Mouse (Mus musculus): ENCODE measurements around the gene Nat8. TPM values are rescaled to one million over a fixed set of nuclear protein-coding genes. Genes with fewer than 3 reads are reported as not detected.

Gene Nat8
- polyA plus RNA-seq, 1 experiment from 2014 or later: not detected

DNA sequence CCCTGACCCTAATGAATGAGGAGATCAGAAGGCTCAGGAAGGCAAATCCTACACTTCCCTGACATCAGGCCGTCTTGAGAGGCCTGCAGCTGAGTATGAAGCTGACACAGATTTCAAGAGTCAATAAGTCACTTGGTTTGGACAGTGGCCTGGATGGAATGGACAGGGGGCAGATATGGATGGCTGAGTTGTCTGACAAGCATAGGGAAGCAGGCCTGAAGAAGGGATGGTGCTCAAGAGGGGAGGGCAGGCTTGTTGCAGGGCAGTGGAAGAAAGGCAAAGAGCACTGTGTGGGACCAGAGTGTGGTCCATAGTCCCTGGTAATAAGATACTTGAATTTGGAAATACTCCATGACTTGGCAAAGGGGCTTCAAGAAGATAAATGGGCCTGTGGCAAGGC lies 2.4 kb downstream of the Nat8 start:
- WGBS: 50% methylated on average over 1 of the region's 1 CpGs
- Histone ChIP-seq H3K9ac (ENCODE audit: low read length) (no peak overlapping the region), H3K4me2 (replicated peaks; ENCODE audit: low read depth) (no peak overlapping the region), H3K27me3 (ENCODE audit: control insufficient read depth, insufficient read depth, low read length) (no peaks in the 10 kb centered on the region), H3K4me3 (ENCODE audit: low read depth, low read length) (no peak overlapping the region), H3K27ac (replicated peaks) (no peak overlapping the region), H3K9me3 (ENCODE audit: control insufficient read depth, low read length) (no peaks in the 10 kb centered on the region), H3K4me1 (replicated peaks; ENCODE audit: control insufficient read depth, insufficient read depth) (no peaks in the 10 kb centered on the region), H3K36me3 (ENCODE audit: control insufficient read depth, insufficient read depth, low read length) (no peaks in the 10 kb centered on the region)
- no peak for TF ChIP-seq EP300 (optimal IDR thresholded peaks at IDR 0.05)
- TF ChIP-seq CTCF (IDR thresholded peaks at IDR 0.05; ENCODE audit: low read depth): no peak
- ATAC-seq (ENCODE audit: low FRiP score, low TSS enrichment) (no peak), DNase-seq (ENCODE audit: low spot score) (no peak)

GRCm38 (mm10) chr6:85825886-85826285 lies 6.0 kb downstream of the Nat8 start:
- H3K9ac ChIP-seq (ENCODE audit: low read length): no peak overlapping the region
- no peak for ATAC-seq (ENCODE audit: low FRiP score, low TSS enrichment)

DNA sequence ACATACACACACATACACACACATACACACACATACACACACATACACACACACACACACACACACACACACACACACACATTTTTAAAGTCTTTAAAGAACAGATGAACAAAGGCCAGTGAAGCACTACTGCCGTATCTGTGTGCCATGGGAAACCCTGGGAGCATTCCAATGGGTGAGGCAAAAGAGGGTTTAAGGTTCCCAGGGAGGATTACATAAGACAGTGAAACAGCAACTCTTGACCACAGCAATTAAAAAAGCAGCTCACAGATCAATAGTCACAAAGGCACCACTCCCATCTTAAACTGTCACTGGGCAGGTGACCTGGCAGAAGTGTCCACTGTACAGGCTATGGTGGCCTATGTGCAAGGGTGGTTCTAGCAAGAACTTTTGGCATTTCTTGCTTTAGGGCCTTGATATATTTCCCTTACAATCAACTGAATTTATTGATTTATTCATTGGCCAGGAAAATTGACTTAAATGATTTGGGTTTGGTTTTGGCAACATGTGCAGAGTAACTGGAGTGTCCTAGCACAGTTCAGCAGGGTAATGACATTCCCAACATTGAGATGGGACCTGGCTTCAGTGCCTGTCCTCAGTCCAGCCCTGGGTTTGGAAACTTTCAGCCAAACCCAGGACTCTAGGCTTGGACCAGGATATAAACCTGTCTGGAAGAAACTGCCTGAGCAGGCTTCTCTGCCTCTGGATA lies 8.3 kb downstream of the Nat8 start:
- no peaks in the 10 kb centered on the region for H3K9me3 ChIP-seq (ENCODE audit: control insufficient read depth, low read length)
- no peak for ATAC-seq (ENCODE audit: low FRiP score, low TSS enrichment)
- DNase-seq (ENCODE audit: low spot score): no peak
- no peaks in the 10 kb centered on the region for H3K4me1 ChIP-seq (replicated peaks; ENCODE audit: control insufficient read depth, insufficient read depth)
- no peaks in the 10 kb centered on the region for H3K36me3 ChIP-seq (ENCODE audit: control insufficient read depth, insufficient read depth, low read length)
- TF ChIP-seq CTCF (IDR thresholded peaks at IDR 0.05; ENCODE audit: low read depth) (no peak), EP300 (optimal IDR thresholded peaks at IDR 0.05) (no peak)
- no peak overlapping the region for H3K9ac ChIP-seq (ENCODE audit: low read length)
- no peaks in the 10 kb centered on the region for H3K27me3 ChIP-seq (ENCODE audit: control insufficient read depth, insufficient read depth, low read length)
- no peak overlapping the region for H3K27ac ChIP-seq (replicated peaks)
- WGBS: 60% methylated on average over 1 of the region's 1 CpGs
- H3K4me2 ChIP-seq (replicated peaks; ENCODE audit: low read depth): no peak overlapping the region
- no peak overlapping the region for H3K4me3 ChIP-seq (ENCODE audit: low read depth, low read length)

More at GRCm38 (mm10) chr6:85825886-85826285, 6.0 kb downstream of the Nat8 start:
- Histone ChIP-seq H3K4me1 (replicated peaks; ENCODE audit: control insufficient read depth, insufficient read depth) (no peaks in the 10 kb centered on the region), H3K36me3 (ENCODE audit: control insufficient read depth, insufficient read depth, low read length) (no peaks in the 10 kb centered on the region), H3K4me3 (ENCODE audit: low read depth, low read length) (no peak overlapping the region), H3K9me3 (ENCODE audit: control insufficient read depth, low read length) (no peaks in the 10 kb centered on the region), H3K27me3 (ENCODE audit: control insufficient read depth, insufficient read depth, low read length) (no peaks in the 10 kb centered on the region), H3K27ac (replicated peaks) (no peak overlapping the region), H3K4me2 (replicated peaks; ENCODE audit: low read depth) (no peak overlapping the region)
- TF ChIP-seq EP300 (optimal IDR thresholded peaks at IDR 0.05) (no peak), CTCF (IDR thresholded peaks at IDR 0.05; ENCODE audit: low read depth) (no peak)
- no peak for DNase-seq (ENCODE audit: low spot score)
- WGBS: 90% methylated on average over 2 of the region's 2 CpGs

DNA sequence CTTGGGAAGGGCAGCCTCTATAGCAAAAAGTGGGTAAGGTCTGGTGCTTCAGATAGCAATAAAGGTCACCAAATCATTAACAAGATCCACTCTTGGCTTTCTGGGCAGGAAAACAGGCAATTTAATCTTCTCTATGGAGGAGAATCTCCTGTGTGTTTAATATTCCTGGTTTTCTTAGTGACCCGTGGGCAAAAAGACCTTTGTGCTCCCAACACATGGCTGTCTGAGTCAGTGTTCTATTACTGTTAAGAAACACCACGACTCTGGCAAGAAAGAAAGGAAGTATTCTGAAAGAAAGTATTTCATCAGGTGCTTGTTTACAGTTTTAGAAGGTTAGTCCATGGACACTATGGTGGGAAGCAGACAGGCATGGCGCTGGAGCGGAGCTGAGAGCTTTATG lies 9.6 kb downstream of the Nat8 start:
- no peak overlapping the region for H3K9ac ChIP-seq (ENCODE audit: low read length)
- no peak for DNase-seq (ENCODE audit: low spot score)
- no peaks in the 10 kb centered on the region for H3K4me1 ChIP-seq (replicated peaks; ENCODE audit: control insufficient read depth, insufficient read depth)
- WGBS: 84% methylated on average over 4 of the region's 4 CpGs
- no peaks in the 10 kb centered on the region for H3K27me3 ChIP-seq (ENCODE audit: control insufficient read depth, insufficient read depth, low read length)
- TF ChIP-seq CTCF (IDR thresholded peaks at IDR 0.05; ENCODE audit: low read depth) (no peak), EP300 (optimal IDR thresholded peaks at IDR 0.05) (no peak)
- H3K36me3 ChIP-seq (ENCODE audit: control insufficient read depth, insufficient read depth, low read length): no peaks in the 10 kb centered on the region
- no peaks in the 10 kb centered on the region for H3K9me3 ChIP-seq (ENCODE audit: control insufficient read depth, low read length)
- H3K4me2 ChIP-seq (replicated peaks; ENCODE audit: low read depth): no peak overlapping the region
- ATAC-seq (ENCODE audit: low FRiP score, low TSS enrichment): no peak
- no peak overlapping the region for H3K4me3 ChIP-seq (ENCODE audit: low read depth, low read length)
- no peak overlapping the region for H3K27ac ChIP-seq (replicated peaks)

DNA sequence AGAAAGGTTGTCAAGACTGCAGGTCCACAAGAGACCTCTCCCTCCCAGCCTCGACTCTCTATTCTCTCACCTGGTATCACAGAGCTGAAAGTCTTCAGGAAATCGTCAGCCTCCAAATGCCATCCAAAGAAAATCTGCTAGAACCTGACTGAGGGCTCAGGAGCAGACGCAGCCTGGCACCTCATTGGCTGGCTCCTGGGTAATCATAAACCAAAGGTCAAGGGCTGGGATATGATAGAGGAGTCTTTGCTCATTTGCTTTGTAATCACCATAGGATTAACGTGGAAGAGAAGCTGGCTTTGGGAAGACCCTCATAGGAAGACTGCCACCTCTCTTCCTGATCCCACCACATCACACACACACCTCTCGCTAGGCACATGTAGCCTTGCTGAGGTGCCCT lies 11.0 kb downstream of the Nat8 start, which contains the start of the genes Nat8f6 and Nat8f5:
Gene Nat8f6 (minus strand): TSS at position 118 of the 400 bp plus-strand sequence.
Gene Nat8f5 (minus strand): TSS at position 136 of the 400 bp plus-strand sequence.
- no peak within 1 kb of the TSS for H3K4me3 ChIP-seq (ENCODE audit: low read depth, low read length)
- no peaks in the 10 kb centered on the region for H3K9me3 ChIP-seq (ENCODE audit: control insufficient read depth, low read length)
- no peaks in the 10 kb centered on the region for H3K36me3 ChIP-seq (ENCODE audit: control insufficient read depth, insufficient read depth, low read length)
- no peak for TF ChIP-seq CTCF (IDR thresholded peaks at IDR 0.05; ENCODE audit: low read depth)
- no peak for TF ChIP-seq EP300 (optimal IDR thresholded peaks at IDR 0.05)
- no peak within 1 kb of the TSS for H3K9ac ChIP-seq (ENCODE audit: low read length)
- H3K27me3 ChIP-seq (ENCODE audit: control insufficient read depth, insufficient read depth, low read length): no peaks in the 10 kb centered on the region
- no peak within 1 kb of the TSS for H3K4me2 ChIP-seq (replicated peaks; ENCODE audit: low read depth)
- ATAC-seq (ENCODE audit: low FRiP score, low TSS enrichment) (no peak), DNase-seq (ENCODE audit: low spot score) (no peak)
- no peak within 1 kb of the TSS for H3K27ac ChIP-seq (replicated peaks)
- H3K4me1 ChIP-seq (replicated peaks; ENCODE audit: control insufficient read depth, insufficient read depth): no peaks in the 10 kb centered on the region
- WGBS: 86% methylated on average over 5 of the region's 5 CpGs

DNA sequence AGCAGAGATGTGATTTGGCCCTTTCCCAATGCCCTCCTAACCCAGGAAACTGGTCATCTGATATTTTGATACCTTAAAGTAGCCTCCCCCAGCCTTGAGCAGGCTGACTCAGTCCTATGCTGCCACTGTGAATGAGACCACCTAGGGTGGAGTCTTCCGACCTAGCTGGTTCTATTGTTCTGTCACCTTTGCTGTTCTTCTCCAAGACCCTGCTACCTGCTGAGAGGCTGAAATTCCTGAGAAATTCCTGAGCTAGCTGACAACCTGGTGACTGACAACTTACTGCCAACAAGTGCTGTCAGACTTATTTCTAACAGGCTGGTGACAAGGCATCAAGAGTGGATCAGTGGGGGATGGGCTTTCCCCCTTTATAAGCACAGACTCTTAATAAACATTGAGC lies 13.5 kb downstream of the Nat8 start:
- Histone ChIP-seq H3K9me3 (ENCODE audit: control insufficient read depth, low read length) (no peaks in the 10 kb centered on the region), H3K9ac (ENCODE audit: low read length) (no peak overlapping the region), H3K27ac (replicated peaks) (no peak overlapping the region), H3K4me3 (ENCODE audit: low read depth, low read length) (no peak overlapping the region), H3K4me2 (replicated peaks; ENCODE audit: low read depth) (no peak overlapping the region), H3K4me1 (replicated peaks; ENCODE audit: control insufficient read depth, insufficient read depth) (no peaks in the 10 kb centered on the region), H3K36me3 (ENCODE audit: control insufficient read depth, insufficient read depth, low read length) (no peaks in the 10 kb centered on the region), H3K27me3 (ENCODE audit: control insufficient read depth, insufficient read depth, low read length) (no peaks in the 10 kb centered on the region)
- WGBS: 33% methylated on average over 1 of the region's 1 CpGs
- ATAC-seq (ENCODE audit: low FRiP score, low TSS enrichment) (no peak), DNase-seq (ENCODE audit: low spot score) (no peak)
- TF ChIP-seq CTCF (IDR thresholded peaks at IDR 0.05; ENCODE audit: low read depth) (no peak), EP300 (optimal IDR thresholded peaks at IDR 0.05) (no peak)
